Mouse (Mus musculus) adrenal gland, adult 18-20 months (tissue): ENCODE measurements at regions not wholly inside any gene's neighbourhood (a gene's known extent, or its start where the extent isn't known, plus 50 kb on each side); places are given as distances from the start of the nearest gene placed in this dataset.
"Not testable (repeated sequence)": the region's sequence is repeated elsewhere in the genome, so short reads cannot be mapped to it uniquely, and the experiment has no call there.

Source experiments
- DNase-seq, 2 experiments: peaks; one replicate each; pipeline ENCODE4 v3.0.0; 2021 to 2022; ENCODE audit warnings: low spot score in 2 of 2

GRCm38 (mm10) chr1:12025791-12026190, 611.9 kb downstream of the A830018L16Rik start:
- DNase-seq = no peak

GRCm38 (mm10) chr1:12027442-12027841, 613.5 kb downstream of the A830018L16Rik start:
- DNase-seq = no peak

GRCm38 (mm10) chr1:12028074-12028473, 614.2 kb downstream of the A830018L16Rik start:
- no peak for DNase-seq

- DNase-seq = no peak
Observed at GRCm38 (mm10) chr1:12051931-12052482, 638.1 kb downstream of the A830018L16Rik start.

GRCm38 (mm10) chr1:12055865-12056560, 642.1 kb downstream of the A830018L16Rik start:
- DNase-seq = no peak

GRCm38 (mm10) chr1:12065016-12065513, 651.2 kb downstream of the A830018L16Rik start:
- DNase-seq = no peak

- DNase-seq = no peak
Observed at GRCm38 (mm10) chr1:12092564-12093504, 678.9 kb downstream of the A830018L16Rik start.

GRCm38 (mm10) chr1:12115041-12115828, 701.3 kb downstream of the A830018L16Rik start:
- no peak for DNase-seq

GRCm38 (mm10) chr1:12117083-12117482, 703.2 kb downstream of the A830018L16Rik start:
- no peak for DNase-seq

GRCm38 (mm10) chr1:12120926-12121325, 707.0 kb downstream of the A830018L16Rik start:
- no peak for DNase-seq

- not testable (repeated sequence) for DNase-seq
Observed at GRCm38 (mm10) chr1:12126611-12127010, 712.7 kb downstream of the A830018L16Rik start.

GRCm38 (mm10) chr1:12170503-12170902, 756.6 kb downstream of the A830018L16Rik start:
- no peak for DNase-seq

- no peak for DNase-seq
Observed at GRCm38 (mm10) chr1:12189646-12190233, 775.8 kb downstream of the A830018L16Rik start.

- no peak for DNase-seq
Observed at GRCm38 (mm10) chr1:12192588-12192987, 778.7 kb downstream of the A830018L16Rik start.

- DNase-seq = no peak
Observed at GRCm38 (mm10) chr1:12231089-12231488, 817.2 kb downstream of the A830018L16Rik start.

- no peak for DNase-seq
Observed at GRCm38 (mm10) chr1:12242090-12242489, 828.2 kb downstream of the A830018L16Rik start.

GRCm38 (mm10) chr1:12282493-12282892, 868.6 kb downstream of the A830018L16Rik start:
- DNase-seq = no peak

GRCm38 (mm10) chr1:12285551-12285950, 871.6 kb downstream of the A830018L16Rik start:
- no peak for DNase-seq

GRCm38 (mm10) chr1:12286026-12286425, 872.1 kb downstream of the A830018L16Rik start:
- DNase-seq = no peak

- no peak for DNase-seq
Observed at GRCm38 (mm10) chr1:12288521-12288920, 874.6 kb downstream of the A830018L16Rik start.
